Mouse (Mus musculus): Measurements from ENCODE around the gene Olfr568.
A peak's percentile ranks its signal among the peaks of the same experiment; 100 is the strongest.

The Olfr568 gene

DNA sequence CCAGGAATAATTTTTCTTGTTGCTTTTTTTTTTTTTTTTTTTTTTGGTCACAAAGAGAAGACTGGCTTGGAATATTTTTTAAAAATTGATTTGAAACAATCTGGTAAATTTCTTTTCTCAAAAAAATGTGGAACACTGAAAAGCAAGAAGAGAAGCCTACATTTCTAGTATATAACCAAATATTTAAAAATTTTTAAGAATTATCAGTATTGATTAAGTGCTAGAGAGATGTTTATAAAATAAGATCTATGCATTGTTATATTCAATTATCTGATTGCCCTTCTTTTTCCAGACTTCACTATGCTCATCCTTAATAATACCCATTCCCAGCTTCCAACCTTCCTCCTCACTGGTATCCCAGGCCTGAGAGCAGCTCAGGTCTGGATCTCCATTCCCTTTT is at the start of gene Olfr568:
TSS of gene Olfr568 (plus strand) at position 301 of the 400 bp plus-strand sequence.
- DNase-seq (ENCODE audit: low read depth, low spot score), result no peak

DNA sequence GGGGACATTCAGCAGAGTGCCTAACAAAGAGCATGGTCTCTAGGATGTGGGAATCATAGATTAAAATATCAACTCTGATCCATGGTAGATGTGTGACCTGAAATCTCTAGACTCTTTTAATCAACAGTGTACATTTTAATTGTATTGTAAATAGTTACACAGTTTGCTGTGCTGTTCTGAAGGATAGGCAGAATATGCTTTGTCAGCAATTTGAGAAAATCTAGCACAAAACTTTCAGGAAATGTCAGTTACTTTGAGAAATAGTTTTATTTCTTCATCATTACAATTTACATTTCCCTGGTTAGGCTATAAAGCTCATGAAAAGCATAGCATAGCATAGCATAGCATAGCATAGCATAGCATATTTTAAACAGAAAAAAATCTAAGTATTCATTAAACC is 21.1 kb upstream of the Olfr568 start:
- no peak for DNase-seq (ENCODE audit: low read depth, low spot score)

DNA sequence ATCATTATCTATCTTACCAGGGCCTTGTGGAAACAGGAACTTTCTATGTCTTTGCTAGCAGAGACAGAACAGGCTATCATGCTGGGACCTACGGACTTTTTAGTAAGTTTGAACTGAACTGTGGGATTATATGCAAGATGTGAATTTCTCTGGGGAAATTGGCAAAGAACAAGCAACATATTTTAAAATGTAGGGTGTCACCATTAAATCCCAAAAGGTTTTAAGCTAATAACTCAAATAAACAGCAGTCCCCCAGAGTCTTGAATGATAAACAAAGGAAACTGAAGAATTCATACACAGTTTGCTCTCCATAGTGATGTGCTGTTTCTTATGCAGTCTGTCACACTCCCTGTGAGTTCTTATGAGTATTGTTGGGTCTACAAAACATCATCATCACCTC is 18.3 kb upstream of the Olfr568 start, which contains the start of gene Olfr566:
TSS of gene Olfr566 (minus strand) at position 101 of the 400 bp plus-strand sequence.
- DNase-seq (ENCODE audit: low read depth, low spot score), result no peak

DNA sequence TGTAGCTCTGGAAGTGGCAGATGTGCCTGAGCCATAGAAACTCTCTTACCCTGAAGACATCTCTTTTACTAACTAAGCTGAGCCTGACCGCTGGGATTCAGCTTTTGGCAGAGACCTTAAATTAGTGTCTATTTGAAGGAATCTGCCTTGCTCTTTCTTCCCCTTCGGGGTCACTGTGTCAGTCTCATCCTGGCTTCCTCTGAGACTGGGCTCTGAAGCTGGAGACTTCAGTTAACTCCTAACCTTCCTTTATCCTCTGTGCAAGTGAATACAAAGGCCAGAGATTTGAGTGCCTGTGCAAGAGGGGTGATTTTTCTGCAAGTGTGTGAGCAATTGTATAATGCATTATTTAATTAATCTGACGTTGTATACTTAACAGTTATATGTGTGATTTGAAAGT is 13.9 kb downstream of the Olfr568 start, which contains the start of gene Olfr569:
TSS of gene Olfr569 (minus strand) at position 101 of the 400 bp plus-strand sequence.
- no peak for DNase-seq (ENCODE audit: low read depth, low spot score)

DNA sequence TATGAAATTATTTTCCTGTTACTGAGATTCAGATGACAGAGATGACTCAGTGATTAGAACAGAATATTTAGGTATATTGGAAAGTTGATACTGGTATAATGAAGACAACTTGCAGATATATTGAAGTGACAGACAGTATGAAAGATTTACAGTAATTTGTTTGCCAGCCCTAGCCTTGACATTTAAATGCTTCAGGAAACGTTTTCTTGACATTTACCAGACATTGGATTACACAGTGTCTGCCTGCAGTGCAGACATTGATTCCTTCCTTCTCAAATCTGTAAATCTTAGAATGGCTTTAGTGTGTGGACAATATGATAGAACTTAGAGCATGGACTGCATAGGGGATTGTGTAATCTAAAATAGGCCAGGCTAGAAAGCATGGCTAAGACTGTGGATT is 38.3 kb downstream of the Olfr568 start:
- no peak for DNase-seq (ENCODE audit: low read depth, low spot score)

DNA sequence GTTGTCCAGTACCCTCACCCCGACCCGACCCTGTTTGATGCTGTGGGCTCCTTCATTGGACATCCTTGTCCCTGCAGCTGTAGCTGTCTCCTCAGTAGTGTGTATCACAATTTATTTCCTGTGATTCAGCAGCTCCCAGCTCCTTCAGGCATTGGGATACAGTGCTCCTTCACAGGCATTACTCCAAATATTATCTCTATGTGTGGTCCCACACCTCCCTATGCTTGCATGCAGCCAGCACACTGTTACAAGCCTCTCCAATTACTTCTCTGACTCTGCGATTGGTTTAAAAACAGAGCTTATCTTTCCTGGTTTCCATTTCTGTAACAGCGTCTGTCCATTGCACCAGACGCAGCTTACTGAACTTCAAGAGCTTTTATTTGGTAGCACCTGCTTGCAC is 39.5 kb downstream of the Olfr568 start:
- no peak for DNase-seq (ENCODE audit: low read depth, low spot score)

DNA sequence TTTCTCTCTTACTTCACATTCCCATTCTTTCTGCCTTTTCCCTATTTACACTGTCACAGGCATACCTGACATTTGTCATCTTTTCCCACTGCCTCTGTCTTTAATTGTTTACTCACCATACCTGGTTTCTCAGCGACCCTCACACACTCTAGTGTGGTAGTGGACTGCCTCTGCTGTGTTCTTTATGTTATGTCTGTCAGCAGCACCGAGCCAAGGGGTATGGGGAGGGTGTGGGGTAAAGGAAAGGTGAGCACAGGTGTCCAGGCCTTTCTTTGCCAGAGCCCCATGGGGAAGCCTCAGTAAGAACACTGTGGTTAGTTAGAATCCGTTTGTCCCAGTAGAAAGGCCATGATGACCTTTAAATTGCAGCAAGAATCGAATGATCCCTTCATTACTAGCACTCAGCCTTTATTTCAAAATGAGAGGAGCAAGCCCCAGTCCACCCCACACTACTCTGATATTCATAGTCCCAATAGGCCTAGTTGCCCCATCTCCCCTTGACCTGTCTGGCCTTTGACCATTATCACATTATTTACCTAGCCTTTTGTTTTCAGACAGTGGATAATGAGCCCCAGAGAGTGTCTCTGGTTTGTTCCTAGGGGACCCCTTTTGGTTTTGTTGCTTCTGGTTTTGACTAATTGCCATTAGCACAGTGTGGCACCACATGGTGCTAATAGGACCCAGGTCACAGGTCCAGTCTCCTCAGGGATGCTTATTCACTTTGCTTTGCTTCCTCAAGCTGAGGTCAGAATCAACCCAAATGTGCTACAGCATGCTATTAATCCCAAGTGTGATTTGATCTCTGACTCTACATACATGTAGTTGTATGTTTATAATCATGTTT is 40.3 kb downstream of the Olfr568 start, which contains the start of gene Olfr571:
TSS of gene Olfr571 (minus strand) at position 505 of the 844 bp plus-strand sequence.
- no peak for DNase-seq (ENCODE audit: low read depth, low spot score)

DNA sequence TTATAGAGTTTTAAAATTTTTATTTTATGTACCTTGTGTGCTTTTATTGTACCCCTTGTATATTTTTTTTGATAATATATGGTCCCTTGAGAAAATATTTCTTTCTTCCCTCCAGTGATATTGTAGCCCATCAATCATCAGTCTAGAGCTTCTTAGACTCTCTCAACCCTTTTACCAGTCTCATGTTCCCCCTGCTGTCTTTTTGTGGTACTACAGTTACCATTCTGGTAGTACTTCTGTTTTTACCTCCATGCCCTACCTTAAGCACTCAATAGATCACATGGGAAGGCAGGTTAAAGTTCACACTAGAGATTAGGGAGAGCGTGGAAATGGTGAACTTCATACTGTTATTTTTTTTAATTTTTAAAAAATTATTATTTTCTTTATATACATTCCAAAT is 42.7 kb downstream of the Olfr568 start:
- peak; percentile 22 for DNase-seq (ENCODE audit: low read depth, low spot score)

DNA sequence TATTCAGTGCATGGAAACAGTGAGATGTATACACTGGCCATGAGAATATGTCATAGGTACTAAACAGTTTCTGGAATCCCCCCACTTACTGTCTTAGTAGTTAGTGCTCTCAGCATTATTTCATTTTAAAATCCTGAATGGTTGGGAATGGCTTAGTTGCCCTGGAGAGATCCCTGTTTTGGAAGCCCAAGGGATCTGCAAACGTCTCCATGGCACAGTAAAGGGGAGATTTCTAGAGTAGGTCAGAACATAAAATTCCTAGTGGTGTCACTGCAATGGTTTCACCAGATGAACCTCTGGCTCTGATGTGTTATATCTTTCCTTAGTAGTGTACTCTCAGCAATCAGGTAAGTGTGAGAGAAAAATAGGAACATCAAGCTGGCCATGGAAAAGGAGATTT is 47.2 kb downstream of the Olfr568 start, which contains the start of gene Olfr572:
TSS of gene Olfr572 (plus strand) at position 301 of the 400 bp plus-strand sequence.
- no peak for DNase-seq (ENCODE audit: low read depth, low spot score)

DNA sequence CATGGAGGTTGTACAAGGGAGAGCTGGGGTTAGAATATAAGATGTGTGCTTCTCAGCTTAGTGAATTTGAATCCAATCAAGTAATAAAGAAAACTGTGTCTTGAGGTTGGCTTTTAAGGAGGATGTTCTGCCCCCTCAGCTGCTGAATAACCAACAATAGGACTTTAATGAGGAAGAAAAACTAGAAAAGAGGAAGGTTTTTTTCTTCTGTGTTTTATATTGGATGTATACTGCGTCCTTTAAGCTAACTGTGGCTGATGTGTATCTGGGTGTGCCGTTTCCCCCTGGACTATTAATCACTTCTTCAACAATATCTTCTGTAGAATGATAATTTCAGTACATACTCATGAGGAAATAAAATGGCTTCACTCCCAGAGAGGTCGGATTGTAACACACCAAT is 50.2 kb downstream of the Olfr568 start:
- DNase-seq (ENCODE audit: low read depth, low spot score), result no peak
